Mouse (Mus musculus): Measurements from ENCODE around the gene Gm45713.

DNA sequence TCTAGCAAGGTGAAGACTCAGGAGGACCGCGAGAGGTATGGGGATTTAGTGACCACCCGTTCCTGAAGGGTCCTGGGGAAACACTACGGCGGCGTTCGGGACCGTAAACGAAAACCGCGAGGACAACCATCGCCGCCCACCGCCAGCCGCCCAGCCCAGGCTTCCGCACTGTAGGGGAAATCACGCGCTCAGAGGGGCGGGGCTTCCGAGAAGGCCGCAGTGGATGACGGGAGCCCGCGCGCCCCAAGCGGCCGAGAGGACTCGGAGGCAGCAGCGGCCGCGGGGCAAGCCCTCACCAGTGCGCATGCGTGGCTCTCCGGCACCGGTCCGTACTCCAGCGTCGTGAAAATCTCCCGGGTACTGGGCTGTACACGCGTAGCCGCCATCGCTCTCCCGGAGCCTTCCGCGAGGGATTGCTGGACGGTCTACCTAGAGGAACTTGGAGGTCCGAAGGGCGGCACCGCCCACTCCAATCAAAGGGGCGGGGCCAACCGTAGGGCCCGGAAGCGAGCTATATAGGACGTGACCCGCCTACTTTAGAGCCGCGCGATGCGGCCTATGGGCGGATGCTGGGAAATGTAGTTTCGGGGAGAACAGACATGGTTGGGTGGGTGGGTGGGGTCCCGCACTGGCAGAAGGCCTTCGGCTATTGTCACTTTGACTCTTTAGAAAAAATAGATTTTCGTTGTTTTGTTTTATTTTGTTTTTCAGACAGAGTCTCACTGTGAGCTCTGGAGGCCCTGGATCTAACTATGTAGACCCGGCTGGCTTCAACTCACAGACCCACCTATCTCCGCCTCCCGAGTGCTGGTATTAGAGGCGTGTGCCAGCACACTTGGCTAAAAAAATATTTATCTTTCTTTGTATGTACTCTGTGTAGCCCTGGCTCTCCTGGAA is 18.3 kb upstream of the Gm45713 start, which contains the start of the genes Pih1d1 and Aldh16a1:
- TF ChIP-seq CHD2 (IDR thresholded peaks at IDR 0.05; ENCODE audit: low read depth, low read length) (no peak), HCFC1 (IDR thresholded peaks at IDR 0.05; ENCODE audit: borderline replicate concordance, insufficient read depth, low read length) (peak; percentile 93)

All from ES-E14 (cell line).